Mouse (Mus musculus) heart, postnatal 14 days (tissue): Measurements from ENCODE around the gene Spdye4b. TPM values are rescaled to one million over a fixed set of nuclear protein-coding genes. Genes with fewer than 3 reads are reported as not detected.

Experiments used
- DNase-seq, 2 experiments: peaks; one replicate each; pipeline ENCODE4 v3.0.0; 2021 to 2022
- intact Hi-C: fragments of 180-260 bp; cut with DNase I; formaldehyde crosslinking; loops from one replicate; pipeline ENCODE4 v1.15.1; 2025
- microRNA-seq, 2 experiments: library from miRNA; unstranded; fragments of <30 nt; microRNA quantifications; one replicate each; pipeline ENCODE4 v1.2.0; 2021 to 2022
- total RNA-seq, 2 experiments: library from RNA; stranded (reverse); gene quantifications; 2 replicates each; pipeline ENCODE4 v1.2.3; 2021

Gene Spdye4b
- total RNA-seq, 2 experiments from 2014 or later, result not detected

DNA sequence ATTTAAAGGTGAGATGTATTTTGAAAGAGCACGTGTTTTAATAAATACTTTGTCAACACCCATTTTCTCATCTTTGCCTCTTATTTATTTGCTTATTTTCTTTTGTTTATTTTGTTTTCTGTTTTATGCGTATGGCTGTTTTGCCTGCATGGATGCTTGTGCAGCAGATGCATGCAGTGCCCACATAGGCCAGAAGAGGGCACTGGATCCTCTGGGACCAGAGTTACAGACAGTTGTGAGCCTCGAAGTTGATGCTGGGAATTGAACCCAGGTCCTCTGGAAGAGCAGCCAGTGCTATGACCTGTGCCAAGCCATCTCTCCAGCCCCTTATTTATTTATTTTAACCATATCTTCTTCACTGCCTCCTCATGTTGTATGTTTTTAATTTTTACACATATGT lies 24.2 kb downstream of the Spdye4b start:
- DNase-seq, result no peak
- intact Hi-C loops, result no loop called here

DNA sequence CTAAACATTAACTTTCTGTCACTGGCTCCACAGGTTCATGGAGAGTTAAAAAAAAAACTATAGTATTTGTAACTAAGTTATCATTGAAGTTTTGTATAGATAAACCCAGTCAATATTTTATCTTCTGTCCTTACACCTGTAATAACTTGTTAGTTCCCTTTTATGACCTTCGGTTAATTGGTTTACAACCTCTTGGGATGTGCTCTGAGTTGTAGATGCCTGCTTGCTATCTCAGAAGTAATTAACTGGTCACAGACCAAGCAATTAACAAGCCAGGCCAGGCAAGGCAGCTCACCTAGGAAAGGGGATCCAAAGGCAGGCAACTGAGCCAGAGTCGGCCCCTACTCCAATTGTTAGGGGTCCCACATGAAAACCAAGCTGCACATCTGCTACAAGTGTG lies 33.0 kb downstream of the Spdye4b start:
- intact Hi-C loops, result no loop called here

DNA sequence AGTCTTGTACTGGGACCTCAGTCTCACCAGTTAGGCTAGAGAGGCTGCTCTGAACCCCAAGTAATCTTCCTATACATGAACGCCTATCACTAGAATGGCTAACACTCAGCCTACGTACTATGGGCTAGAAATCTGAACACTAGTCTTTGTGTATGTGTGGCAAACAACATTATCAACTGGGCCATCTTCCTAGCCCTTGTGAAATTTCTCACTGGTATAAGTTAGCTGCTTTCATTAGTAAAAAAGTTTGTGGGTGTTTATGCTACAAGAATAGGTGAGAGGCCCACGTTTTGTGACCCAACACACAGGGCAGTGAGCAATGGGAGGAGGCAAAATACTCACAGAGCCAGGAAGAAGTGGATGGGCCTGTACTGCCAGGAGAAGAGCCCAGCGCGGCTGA lies 40.2 kb downstream of the Spdye4b start:
- intact Hi-C loops, result no loop called here
- no peak for DNase-seq

More for the DNA sequence above, 33.0 kb downstream of the Spdye4b start:
- DNase-seq, result no peak

DNA sequence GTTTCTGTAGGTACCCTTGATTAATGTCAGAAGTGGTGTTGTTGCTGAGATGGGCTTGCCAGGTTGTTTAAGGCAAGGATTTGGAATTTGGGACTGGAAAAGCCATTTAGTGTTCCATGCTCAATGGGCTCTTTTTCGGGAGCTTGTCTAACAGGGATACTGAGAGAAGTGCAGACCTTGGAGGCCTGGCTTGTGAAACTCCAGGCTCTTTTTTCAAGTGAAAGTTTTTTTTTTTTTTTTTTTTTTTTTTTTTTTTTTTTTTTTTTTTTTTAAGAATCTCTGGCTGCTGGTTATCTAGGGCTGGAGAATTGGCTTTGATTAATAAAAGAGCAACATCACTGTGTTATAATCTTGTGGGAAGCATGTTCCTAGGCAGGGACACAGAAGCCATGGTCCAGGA lies 41.5 kb downstream of the Spdye4b start:
- intact Hi-C loops, result no loop called here

DNA sequence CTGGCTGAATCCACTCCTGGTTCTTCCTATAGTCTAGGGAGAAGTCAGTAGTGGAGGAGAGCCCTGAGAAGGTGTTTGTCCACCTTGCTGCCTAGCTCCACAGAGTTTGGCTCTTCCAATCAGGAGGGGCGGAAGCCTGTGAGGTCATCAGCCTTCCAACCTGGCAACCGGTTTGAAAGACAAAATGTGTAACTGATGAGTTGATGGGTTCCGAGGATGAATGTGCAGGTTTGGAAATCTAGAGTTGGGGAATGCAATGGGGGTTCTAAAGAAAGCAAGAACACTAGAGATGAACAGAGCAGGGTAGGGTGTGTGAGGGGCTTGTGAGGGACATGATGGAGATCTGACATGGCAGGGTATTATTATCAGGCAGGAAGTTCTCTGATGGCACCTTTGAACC lies 46.0 kb downstream of the Spdye4b start, which contains the start of gene Spdye4a:
Gene Spdye4a, minus strand, starts transcription at position 101 of the 400 bp plus-strand sequence.
- intact Hi-C loops, result no loop called here
- no peak for DNase-seq

More for the DNA sequence above, 41.5 kb downstream of the Spdye4b start:
- DNase-seq, result no peak

DNA sequence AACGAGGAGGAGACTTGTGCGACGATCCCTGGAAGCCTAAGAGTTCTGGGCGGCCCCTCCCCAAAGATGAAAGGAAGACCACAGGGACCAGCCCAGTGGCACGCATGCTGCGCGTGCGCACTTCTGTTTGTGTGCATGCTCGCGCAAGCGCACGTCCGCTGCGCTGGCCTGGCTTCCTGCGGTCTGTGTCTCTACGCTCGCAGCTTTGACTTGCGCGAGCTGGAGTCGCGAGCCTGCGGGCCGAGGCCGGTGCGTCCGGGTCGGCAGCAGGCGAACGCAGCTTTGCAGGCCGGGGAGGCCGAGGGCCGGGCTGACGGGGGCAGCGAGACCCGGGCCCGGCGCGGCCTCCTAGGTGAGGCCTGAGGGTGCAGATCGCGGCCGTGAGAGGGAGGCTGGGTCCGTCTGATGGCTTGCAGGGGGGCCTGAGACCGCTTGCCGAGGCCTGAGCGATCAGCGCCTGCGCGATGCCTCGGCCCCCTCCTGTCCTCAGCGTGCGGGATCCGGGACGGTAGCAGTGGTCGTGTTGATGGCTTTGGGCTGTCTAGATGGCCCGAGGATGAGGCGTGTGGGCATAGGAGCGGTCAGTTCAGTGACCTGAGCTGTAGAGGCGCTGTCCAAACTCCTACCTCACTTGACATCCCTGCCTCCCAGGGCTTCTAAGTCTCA lies 54.3 kb downstream of the Spdye4b start, which contains the start of gene Zfp12:
Gene Zfp12, plus strand, starts transcription at position 136 of the 666 bp plus-strand sequence.
- DNase-seq, result peak; percentile 93 to 95
- intact Hi-C loops, result loop anchor here (1.0 to 2.0 kb wide), 2 partner anchors 34 to 54 kb away; partner anchors contain the start of genes Rbak and Spdye4b

DNA sequence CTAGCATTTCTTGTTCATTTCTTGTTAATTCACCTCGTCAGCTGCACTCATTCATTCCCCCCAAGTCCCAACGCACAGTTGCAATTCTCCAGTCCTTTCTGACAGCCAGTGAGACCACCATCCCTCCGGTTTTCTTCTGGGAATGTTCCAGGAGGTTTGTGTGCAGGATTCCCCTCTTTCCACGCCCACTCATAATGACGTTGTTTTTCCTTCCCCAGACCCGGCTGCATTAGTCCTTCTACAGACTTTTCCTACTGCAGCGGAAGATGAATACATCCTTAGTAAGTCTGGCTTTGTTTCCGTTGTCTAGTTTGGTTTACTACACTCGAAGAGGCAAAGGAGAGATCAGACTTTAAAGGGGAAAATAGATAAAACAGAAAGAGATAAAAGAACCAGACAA lies 55.2 kb downstream of the Spdye4b start:
- intact Hi-C loops, result no loop called here
- no peak for DNase-seq

DNA sequence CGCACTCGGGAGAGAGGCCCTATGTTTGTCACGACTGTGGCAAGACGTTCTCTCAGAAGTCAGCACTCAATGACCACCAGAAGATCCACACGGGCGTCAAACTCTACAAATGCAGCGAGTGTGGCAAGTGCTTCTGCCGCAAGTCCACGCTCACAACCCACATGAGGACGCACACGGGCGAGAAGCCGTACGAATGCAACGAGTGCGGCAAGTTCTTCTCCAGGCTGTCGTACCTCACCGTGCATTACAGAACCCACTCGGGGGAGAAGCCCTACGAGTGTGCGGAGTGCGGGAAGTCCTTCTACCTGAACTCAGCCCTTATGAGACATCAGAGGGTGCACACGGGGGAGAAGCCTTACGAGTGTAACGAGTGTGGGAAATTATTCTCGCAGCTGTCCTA lies 64.1 kb downstream of the Spdye4b start:
- intact Hi-C loops, result loop anchor here (5.0 kb wide), 1 partner anchor 67 kb away; no protein-coding TSS in a partner anchor
- DNase-seq, result no peak

DNA sequence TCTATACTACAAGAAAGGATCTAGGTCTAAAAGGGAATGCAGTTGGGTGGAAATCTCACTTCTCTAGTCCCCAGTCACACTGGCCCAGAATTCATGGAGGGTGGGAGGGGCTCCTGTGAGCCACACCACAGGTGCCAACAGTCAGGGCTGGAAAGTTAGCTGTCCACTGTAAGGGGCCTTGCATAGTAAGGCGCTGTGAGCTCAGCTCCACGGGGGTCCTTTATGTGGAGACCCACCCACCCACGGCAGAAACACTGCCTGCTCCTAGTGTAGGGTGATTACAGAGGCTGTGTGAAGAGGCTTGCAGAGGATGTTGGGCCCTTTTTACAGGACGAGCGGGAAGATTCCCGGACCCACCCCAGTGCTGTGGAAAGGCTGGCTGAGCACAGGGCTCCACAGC lies 71.2 kb downstream of the Spdye4b start:
- intact Hi-C loops, result no loop called here
- DNase-seq, result no peak

DNA sequence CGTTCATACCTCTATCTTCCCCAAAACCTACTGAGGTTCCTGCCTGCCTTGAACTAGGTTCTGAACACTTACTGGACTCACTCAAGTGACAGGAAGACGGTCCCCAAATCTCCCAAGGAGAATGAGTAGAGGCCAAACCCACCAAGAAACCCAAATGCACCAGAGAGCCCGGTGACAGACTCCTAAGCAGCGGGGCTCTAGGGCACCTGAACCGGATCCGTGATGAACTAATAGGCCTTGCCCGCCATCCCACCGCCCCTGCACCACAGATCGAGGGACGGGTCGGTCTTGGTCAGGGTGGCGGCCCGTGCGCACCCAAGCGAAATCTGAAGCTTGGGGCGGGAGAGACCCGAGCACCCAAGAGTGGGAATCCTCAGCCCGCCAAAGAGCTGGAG lies 72.0 kb downstream of the Spdye4b start:
- no peak for DNase-seq
- intact Hi-C loops, result no loop called here

DNA sequence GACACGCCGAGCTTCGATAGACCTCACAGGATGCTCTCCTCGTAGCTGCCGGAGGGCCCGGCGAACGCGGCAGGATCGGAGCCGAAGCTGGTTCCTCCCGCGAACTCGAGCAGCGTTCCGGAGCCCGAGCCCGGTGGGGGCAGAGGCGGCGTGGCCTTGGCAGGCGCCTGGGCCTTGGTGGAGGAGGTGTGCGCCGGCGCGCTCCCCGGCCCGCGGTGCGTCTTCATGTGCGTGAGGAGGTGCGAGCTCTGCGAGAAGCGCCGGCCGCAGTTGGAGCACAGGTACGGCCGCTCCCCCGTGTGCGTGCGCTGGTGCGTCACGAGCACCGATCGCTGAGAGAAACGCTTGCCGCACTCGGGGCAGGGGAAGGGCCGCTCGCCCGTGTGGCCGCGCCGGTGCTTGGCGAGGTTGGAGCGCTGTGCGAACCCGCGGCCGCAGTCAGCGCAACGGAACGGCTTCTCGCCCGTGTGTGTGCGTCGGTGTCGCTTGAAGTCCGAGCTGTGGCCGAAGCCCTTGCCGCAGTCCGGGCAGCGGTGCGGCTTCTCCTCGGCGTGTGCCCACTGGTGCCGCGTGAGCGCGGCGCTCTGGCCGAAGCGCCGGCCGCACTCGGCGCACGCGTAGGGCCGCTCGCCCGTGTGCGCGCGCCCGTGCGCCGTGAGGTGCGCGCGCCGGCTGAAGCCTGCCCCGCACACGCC lies 72.5 kb downstream of the Spdye4b start:
- DNase-seq, result no peak
- intact Hi-C loops, result no loop called here

DNA sequence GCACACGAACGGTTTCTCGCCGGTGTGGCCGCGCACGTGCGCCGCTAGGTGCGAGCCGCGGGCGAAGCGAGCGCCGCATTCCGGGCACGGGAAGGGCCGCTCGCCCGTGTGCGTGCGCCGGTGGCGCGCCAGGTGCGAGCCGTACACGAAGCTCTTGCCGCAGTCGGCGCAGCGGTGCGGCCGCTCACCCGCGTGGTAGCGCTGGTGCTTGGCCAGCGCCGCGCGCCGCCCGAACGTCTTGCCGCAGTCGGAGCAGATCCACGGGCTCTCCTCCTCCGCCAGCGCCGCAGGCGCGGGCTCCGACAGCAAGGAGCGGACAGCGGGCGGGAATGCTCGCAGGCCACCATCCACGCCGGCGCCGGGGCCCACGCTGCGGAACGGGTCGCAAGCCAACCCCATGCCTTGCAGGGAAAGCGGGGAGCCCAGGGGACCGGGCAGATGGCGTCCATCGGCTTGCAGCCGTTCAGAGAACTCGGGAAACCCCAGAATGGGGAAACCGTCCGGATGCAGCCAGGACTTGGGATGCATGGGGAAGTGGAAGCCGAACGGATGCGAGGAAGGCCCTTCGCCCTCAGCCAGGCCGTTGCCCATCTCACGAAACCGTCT lies 73.2 kb downstream of the Spdye4b start:
- intact Hi-C loops, result no loop called here

More for the DNA sequence above, 73.2 kb downstream of the Spdye4b start:
- no peak for DNase-seq

Small RNA genes within 50 kb of the gene (microRNA-seq; reads per million reads assigned to microRNA genes)
- 0 reads per million in 2 experiments for gene Gm44405

Other genes with a start within 250 kb of the Spdye4b start
- gene Fscn1, start 220.7 kb upstream of the Spdye4b start, total RNA-seq, result 10 to 100 TPM; 47.3 to 68.9 TPM
- gene Rnf216, start 68.0 kb upstream of the Spdye4b start, total RNA-seq, result 10 to 100 TPM; 25.7 to 29.4 TPM
- not detected for gene Olfr718-ps1, start 33.4 kb upstream of the Spdye4b start, total RNA-seq
- 1 to 10 TPM; 5.9 to 6.8 TPM for gene Rbak, start 242 bp upstream of the Spdye4b start, total RNA-seq
- gene Spdye4a, start 45.9 kb downstream of the Spdye4b start, total RNA-seq, result not detected
- gene Zfp12, start 54.1 kb downstream of the Spdye4b start, total RNA-seq, result 10 to 100 TPM; 11.3 to 11.8 TPM
- gene Zfp316, start 89.0 kb downstream of the Spdye4b start, total RNA-seq, result 1 to 10 TPM; 4.0 to 5.5 TPM
- gene Zfp853, start 112.6 kb downstream of the Spdye4b start, total RNA-seq, result under 1 TPM; 0.32 to 0.38 TPM
- 10 to 100 TPM; 15.2 to 16.6 TPM for gene E130309D02Rik, start 134.3 kb downstream of the Spdye4b start, total RNA-seq
- gene Zdhhc4, start 148.2 kb downstream of the Spdye4b start, total RNA-seq, result 10 to 100 TPM; 31.6 to 33.0 TPM
- gene Grid2ip, start 176.3 kb downstream of the Spdye4b start, total RNA-seq, result under 1 TPM in 1 of 2 experiments, not detected in 1; 0.12 TPM
- 10 to 100 TPM; 61.5 to 62.7 TPM for gene Kdelr2, start 222.8 kb downstream of the Spdye4b start, total RNA-seq